Mouse (Mus musculus) kidney, embryonic 14.5 days (tissue): Measurements from ENCODE around the gene Lingo4. TPM values are rescaled to one million over a fixed set of nuclear protein-coding genes. Genes with fewer than 3 reads are reported as not detected.

Source experiments
- polyA plus RNA-seq: library from polyadenylated mRNA; unstranded; fragments of >200 nt; fragmentation: Nextera tagmentation; extraction: Ambion mirVana; gene quantifications from 2 replicates; pipeline ENCODE4 v1.2.1, GENCODE M21; 2014

The Lingo4 gene
- polyA plus RNA-seq, 1 experiment from 2014 or later, result 0.24 TPM

Other genes with a start within 250 kb of the Lingo4 start
- not detected in 2 replicates for gene Gm10696, start 220.3 kb upstream of the Lingo4 start, polyA plus RNA-seq
- not detected in 2 replicates for gene Gm5286, start 201.8 kb upstream of the Lingo4 start, polyA plus RNA-seq
- gene Gm4778, start 134.5 kb upstream of the Lingo4 start, polyA plus RNA-seq, result not detected in 2 replicates
- gene Them4, start 88.4 kb upstream of the Lingo4 start, polyA plus RNA-seq, result 10.2 and 12.0 TPM in 2 replicates
- not detected in 2 replicates for gene Them5, start 56.4 kb upstream of the Lingo4 start, polyA plus RNA-seq
- 1.0 and 1.5 TPM in 2 replicates for gene C2cd4d, start 36.1 kb upstream of the Lingo4 start, polyA plus RNA-seq
- gene Rorc, start 25.7 kb upstream of the Lingo4 start, polyA plus RNA-seq, result 3.4 and 6.1 TPM in 2 replicates
- gene Tdrkh, start 14.8 kb downstream of the Lingo4 start, polyA plus RNA-seq, result 13.1 and 13.3 TPM in 2 replicates
- 71.3 and 73.7 TPM in 2 replicates for gene Mrpl9, start 44.8 kb downstream of the Lingo4 start, polyA plus RNA-seq
- 0.28 and 0.40 TPM in 2 replicates for gene Oaz3, start 45.4 kb downstream of the Lingo4 start, polyA plus RNA-seq
- gene Celf3, start 79.8 kb downstream of the Lingo4 start, polyA plus RNA-seq, result 0.34 and 0.53 TPM in 2 replicates
- 0.91 and 1.7 TPM in 2 replicates for gene Riiad1, start 81.8 kb downstream of the Lingo4 start, polyA plus RNA-seq
- gene Snx27, start 184.2 kb downstream of the Lingo4 start, polyA plus RNA-seq, result 31.8 and 38.7 TPM in 2 replicates
- gene Gm10972, start 244.6 kb downstream of the Lingo4 start, polyA plus RNA-seq, result not detected in 2 replicates